Mouse (Mus musculus) liver, embryonic 13.5 days (tissue): Measurements from ENCODE around the gene Nfe2l1. TPM values are rescaled to one million over a fixed set of nuclear protein-coding genes. Genes with fewer than 3 reads are reported as not detected.
"Not testable (repeated sequence)": the region's sequence is repeated elsewhere in the genome, so short reads cannot be mapped to it uniquely, and the experiment has no call there.

Experiments
- ATAC-seq: fragments of 200-750 bp; cut with Nextera tagmentation; 2 replicates; pipeline ENCODE4 v1.8.0; 2017; ENCODE audit warnings: low read depth, mild to moderate bottlenecking, moderate number of reproducible peaks, moderate library complexity
- DNase-seq: peaks from one replicate; pipeline ENCODE4 v3.0.0; 2022
- H3K27ac ChIP-seq: fragments of 300-500 bp; sonication (generic); 2 replicates; pipeline ENCODE4 v1.5.1; 2015; ENCODE audit warnings: moderate library complexity, mild to moderate bottlenecking, inconsistent platforms
- H3K27me3 ChIP-seq: fragments of 300-500 bp; sonication (generic); 2 replicates; pipeline ENCODE4 v1.6.1; 2015; ENCODE audit warnings: mild to moderate bottlenecking, inconsistent platforms
- H3K36me3 ChIP-seq: fragments of 300-500 bp; sonication (generic); 2 replicates; pipeline ENCODE4 v1.6.1; 2015; ENCODE audit warnings: mild to moderate bottlenecking, inconsistent platforms
- H3K4me1 ChIP-seq: fragments of 300-500 bp; sonication (generic); replicated peaks from 2 replicates; pipeline ENCODE4 v1.6.1; 2015; ENCODE audit warnings: inconsistent platforms
- H3K4me2 ChIP-seq: fragments of 300-500 bp; sonication (generic); 2 replicates; pipeline ENCODE4 v1.6.1; 2015; ENCODE audit warnings: inconsistent platforms, mild to moderate bottlenecking, moderate library complexity
- H3K4me3 ChIP-seq: fragments of 300-500 bp; sonication (generic); replicated peaks from 2 replicates; pipeline ENCODE4 v1.5.1; 2015; ENCODE audit warnings: mild to moderate bottlenecking, inconsistent platforms
- H3K9ac ChIP-seq: fragments of 300-500 bp; sonication (generic); 2 replicates; pipeline ENCODE4 v1.6.1; 2015; ENCODE audit warnings: mild to moderate bottlenecking, inconsistent platforms
- H3K9me3 ChIP-seq: fragments of 300-500 bp; sonication (generic); replicated peaks from 2 replicates; pipeline ENCODE4 v1.6.1; 2016; ENCODE audit warnings: inconsistent platforms
- WGBS: fragments of 180-500 bp; shearing (Covaris S2); methylation state at CpG from one replicate; pipeline ENCODE4 v1.1.7; 2015; ENCODE audit not compliant: insufficient replicate concordance; 5-methylcytosine and 5-hydroxymethylcytosine counted together
- polyA plus RNA-seq: library from polyadenylated mRNA; unstranded; fragments of >200 nt; fragmentation: Nextera tagmentation; extraction: Ambion mirVana; gene quantifications from 2 replicates; pipeline ENCODE4 v1.2.1, GENCODE M21; 2015

The Nfe2l1 gene
- polyA plus RNA-seq, 1 experiment from 2014 or later: 19.2 TPM

DNA sequence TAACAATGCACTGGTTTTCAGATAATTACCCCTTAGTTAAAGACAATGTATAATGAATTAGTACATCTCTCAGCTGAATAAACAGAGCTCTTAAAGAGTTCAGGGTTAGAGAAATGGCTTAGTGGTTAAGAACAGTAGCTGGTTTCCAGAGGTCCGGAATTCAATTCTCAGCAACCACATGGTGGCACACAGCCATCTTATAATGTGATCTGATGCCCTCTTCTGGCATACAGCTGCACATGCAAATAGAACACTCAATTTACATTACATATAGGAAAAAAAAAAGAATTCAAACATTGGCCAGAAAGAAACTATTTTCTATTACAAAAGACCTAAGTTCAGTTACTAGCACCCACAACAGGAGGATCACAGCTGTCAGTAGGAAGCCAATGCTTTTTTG is 33.2 kb downstream of the Nfe2l1 start:
- H3K4me1 ChIP-seq: peaks cover 44% of the 10 kb centered on the region
- no peak overlapping the region for H3K4me3 ChIP-seq
- no peak overlapping the region for H3K9ac ChIP-seq
- 63% methylated on average over 1 of the region's 1 CpGs for WGBS
- no peak overlapping the region for H3K27ac ChIP-seq
- H3K36me3 ChIP-seq: peaks cover 64% of the 10 kb centered on the region
- DNase-seq (no peak), ATAC-seq (no peak)
- H3K27me3 ChIP-seq: no peaks in the 10 kb centered on the region
- H3K4me2 ChIP-seq: no peak overlapping the region
- no peaks in the 10 kb centered on the region for H3K9me3 ChIP-seq

DNA sequence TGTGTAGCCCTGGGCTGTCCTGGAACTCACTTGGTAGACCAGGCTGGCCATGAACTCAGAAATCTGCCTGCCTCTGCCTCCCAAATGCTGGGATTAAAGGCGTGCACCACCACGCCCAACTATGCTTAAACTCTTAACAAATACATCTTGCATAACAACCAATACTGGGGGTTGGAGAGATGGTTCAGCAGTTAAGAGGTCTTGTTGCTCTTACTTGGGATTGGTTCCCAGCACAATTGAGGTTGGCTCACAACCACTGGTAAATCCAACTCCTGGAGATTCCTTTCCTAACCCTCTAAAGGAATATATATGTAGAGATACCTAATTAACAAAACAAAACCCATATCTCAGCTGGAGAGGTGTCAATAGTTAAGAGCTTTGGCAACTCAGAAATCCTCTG is 33.7 kb downstream of the Nfe2l1 start:
- Histone ChIP-seq H3K4me2 (no peak overlapping the region), H3K36me3 (peaks cover 61% of the 10 kb centered on the region), H3K27me3 (no peaks in the 10 kb centered on the region), H3K4me1 (peaks cover 48% of the 10 kb centered on the region), H3K27ac (no peak overlapping the region), H3K4me3 (no peak overlapping the region), H3K9ac (no peak overlapping the region), H3K9me3 (no peaks in the 10 kb centered on the region)
- ATAC-seq (no peak), DNase-seq (no peak)
- 93% methylated on average over 2 of the region's 2 CpGs for whole genome bisulfite sequencing

DNA sequence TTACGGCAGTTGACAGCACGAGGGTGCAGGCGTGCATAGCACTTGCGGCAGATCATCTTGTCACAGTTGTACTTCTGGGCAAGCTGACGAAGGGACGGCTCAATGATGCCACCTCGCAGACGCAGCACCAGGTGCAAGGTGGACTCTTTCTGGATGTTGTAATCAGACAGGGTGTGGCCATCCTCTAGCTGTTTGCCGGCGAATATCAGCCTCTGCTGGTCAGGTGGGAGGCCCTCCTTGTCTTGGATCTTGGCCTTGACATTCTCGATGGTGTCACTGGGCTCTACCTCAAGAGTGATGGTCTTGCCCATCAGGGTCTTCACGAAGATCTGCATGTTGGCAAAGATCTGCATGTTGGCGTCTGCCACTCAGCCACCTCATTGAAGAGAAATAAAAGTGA is 34.3 kb downstream of the Nfe2l1 start:
- ATAC-seq: no peak
- Histone ChIP-seq H3K27me3 (no peaks in the 10 kb centered on the region), H3K4me1 (peaks cover 54% of the 10 kb centered on the region), H3K36me3 (peaks cover 55% of the 10 kb centered on the region), H3K4me3 (no peak overlapping the region), H3K9ac (no peak overlapping the region), H3K4me2 (no peak overlapping the region), H3K27ac (no peak overlapping the region), H3K9me3 (no peaks in the 10 kb centered on the region)
- 76% methylated on average over 13 of the region's 13 CpGs for WGBS
- DNase-seq: no peak

DNA sequence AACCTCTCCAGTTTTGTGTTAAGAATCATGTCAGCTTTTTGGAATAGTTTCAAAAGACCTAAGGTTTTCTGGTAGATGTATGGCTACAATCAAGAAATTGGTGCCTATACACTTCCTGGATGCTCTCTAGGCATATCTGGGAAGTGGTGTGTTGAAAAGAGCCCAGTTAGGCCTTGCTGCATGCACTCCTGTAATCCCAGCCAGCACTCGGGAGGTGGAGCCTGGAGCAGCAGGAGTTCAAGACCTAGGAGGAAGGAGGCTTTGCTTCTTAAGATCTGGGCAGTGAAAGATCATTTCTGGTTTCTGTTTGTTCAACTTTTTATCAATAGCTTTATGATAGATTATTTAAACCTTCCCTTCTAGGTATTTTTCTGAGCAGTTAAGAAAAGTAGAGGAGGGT is 39.1 kb downstream of the Nfe2l1 start:
- Histone ChIP-seq H3K36me3 (peaks cover 19% of the 10 kb centered on the region), H3K27me3 (no peaks in the 10 kb centered on the region), H3K27ac (no peak overlapping the region), H3K9ac (peak overlapping the region; percentile 93), H3K4me3 (peak overlapping the region; percentile 93), H3K4me1 (peaks cover 57% of the 10 kb centered on the region), H3K4me2 (peak overlapping the region; percentile 88), H3K9me3 (no peaks in the 10 kb centered on the region)
- 25% methylated on average over 1 of the region's 1 CpGs for WGBS
- no peak for ATAC-seq
- no peak for DNase-seq

DNA sequence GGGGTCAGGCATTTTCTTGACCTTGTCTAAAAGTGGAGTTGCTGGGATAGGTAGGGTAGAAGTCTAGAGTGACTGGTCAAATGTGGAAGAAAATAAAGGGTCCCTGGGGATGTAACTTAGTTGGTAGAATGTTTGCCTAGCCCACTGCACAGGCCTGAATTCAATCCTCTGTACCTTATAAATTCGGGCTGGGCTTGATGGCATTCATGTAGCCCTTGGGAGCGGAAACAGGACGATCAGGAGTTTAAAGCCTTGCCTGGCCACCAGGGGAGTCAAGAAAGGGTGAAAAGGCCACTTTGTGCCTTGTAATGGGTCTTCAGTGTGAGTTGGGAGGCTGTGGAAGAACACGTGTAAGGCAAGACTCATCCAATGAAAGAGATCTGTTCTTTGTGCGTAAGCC is 39.8 kb downstream of the Nfe2l1 start:
- H3K4me1 ChIP-seq: peaks cover 51% of the 10 kb centered on the region
- H3K4me3 ChIP-seq: peak overlapping the region; percentile 93
- 11% methylated on average over 5 of the region's 5 CpGs for WGBS
- no peaks in the 10 kb centered on the region for H3K27me3 ChIP-seq
- no peak for ATAC-seq
- peak; percentile 7 for DNase-seq
- H3K36me3 ChIP-seq: peaks cover 14% of the 10 kb centered on the region
- H3K4me2 ChIP-seq: peak overlapping the region; percentile 88
- H3K9me3 ChIP-seq: no peaks in the 10 kb centered on the region
- peak overlapping the region; percentile 93 for H3K27ac ChIP-seq
- H3K9ac ChIP-seq: peak overlapping the region; percentile 93

DNA sequence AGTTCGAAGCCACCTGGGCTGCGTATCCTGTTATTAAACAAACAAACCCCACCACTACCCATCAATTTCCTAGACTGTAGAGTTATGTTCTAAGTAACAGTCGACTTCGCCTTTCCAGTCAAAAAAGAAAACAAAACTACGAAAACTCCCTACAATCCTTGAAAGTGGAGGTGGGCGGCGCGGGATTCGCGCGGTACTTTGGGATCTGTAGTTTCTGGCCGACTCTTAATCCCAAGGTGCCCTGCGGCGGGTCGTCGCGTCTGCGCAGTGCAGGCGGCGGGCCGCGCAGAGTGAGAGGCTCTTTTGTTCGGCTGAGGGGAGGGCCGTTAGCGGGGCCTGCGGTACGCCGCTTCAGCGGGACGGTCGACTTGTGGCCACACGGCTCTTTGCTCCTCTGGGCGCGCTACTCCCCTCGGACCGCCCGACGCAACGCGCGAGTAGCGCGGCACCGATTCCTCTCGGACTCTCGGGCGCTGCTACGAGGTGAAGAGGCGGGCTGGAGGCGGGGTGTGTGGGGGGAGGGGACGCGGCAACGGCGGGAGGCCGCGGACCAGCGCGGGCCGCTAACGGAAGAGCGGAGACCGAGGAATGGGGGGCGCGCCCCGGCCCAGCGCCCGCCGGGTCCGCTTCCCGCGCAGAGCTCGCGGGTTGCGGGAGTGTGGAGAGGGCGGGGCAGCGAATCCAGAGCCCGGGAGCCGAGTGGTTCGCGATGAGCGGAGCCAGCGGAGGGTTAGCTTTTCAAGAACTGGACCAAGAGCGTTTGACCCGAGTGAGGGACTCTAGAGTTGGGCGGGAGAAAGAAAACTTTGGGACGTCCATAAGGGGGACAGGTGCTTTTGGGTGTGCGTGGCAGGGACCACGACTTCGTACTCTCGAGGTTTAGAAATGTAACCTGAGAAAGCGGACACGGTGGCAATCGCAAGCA is 40.6 kb downstream of the Nfe2l1 start, which contains the start of gene Cbx1:
Cbx1 (plus strand) TSS at position 257 of the 925 bp plus-strand sequence.
- ATAC-seq (peak; percentile 97), DNase-seq (peak; percentile 85)
- Histone ChIP-seq H3K4me1 (peaks cover 45% of the 10 kb centered on the region), H3K36me3 (peaks cover 14% of the 10 kb centered on the region), H3K9ac (peak within 1 kb of the TSS; percentile 93), H3K4me2 (peak within 1 kb of the TSS; percentile 88), H3K4me3 (peak within 1 kb of the TSS; percentile 93), H3K27me3 (no peaks in the 10 kb centered on the region), H3K9me3 (no peaks in the 10 kb centered on the region), H3K27ac (peak within 1 kb of the TSS; percentile 93)
- WGBS: under 1% methylated on average over 92 of the region's 93 CpGs

DNA sequence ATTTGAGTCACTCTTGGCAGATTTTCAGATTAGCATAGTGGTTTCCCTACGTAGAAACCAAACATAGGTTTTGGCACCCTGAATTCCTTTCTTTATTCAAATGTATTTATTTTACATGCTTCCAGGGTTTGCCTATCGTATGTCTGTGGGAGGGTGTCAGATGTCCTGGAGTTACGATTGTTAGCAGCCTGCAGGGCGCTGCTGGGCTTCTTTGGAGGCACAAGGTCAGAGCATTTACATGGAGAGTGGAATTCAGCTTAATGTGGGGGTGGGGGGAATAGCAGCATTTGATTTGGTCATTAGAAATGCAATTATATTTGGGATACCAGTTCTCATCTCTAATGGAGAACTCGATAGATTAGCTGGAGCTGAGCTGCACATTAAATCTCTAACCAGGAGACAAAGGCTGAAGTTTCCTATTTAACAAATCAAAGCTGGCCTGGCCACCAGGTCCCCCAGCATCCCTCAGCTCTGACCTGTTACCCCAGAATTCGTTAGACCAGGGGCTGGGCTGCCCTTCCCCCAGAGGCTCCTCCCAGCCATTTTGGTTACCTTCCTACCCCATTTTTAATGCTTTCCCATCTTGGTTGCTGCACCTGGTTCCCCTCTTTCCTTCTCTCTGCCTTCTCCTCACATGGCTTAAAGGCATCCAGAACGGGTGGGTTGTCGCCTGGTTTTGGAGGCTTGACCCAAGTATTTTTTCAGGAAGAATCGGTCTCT is 42.9 kb downstream of the Nfe2l1 start:
- H3K4me1 ChIP-seq: peaks cover 26% of the 10 kb centered on the region

DNA sequence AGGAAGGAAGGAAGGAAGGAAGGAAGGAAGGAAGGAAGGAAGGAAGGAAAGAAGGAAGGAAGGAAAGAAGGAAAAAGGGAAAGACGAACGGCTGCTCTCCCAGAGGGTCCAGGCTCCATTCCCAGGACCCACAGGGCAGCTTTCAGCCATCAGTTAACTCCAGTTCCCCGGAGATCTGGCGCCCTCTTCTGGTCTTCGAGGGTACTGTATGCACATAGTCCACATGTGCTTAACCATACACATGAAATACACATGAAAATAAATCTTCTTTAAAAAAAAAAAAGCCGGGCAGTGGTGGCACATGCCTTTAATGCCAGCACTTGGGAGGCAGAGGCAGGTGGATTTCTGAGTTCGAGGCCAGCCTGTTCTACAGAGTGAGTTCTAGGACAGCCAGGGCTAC is 44.9 kb downstream of the Nfe2l1 start:
- H3K9me3 ChIP-seq, H3K27ac ChIP-seq, H3K36me3 ChIP-seq, H3K4me1 ChIP-seq, H3K4me3 ChIP-seq, H3K27me3 ChIP-seq, H3K9ac ChIP-seq, H3K4me2 ChIP-seq, ATAC-seq: not testable (repeated sequence)
- DNase-seq: peak; percentile 69
- 15% methylated on average over 7 of the region's 7 CpGs for WGBS

More for the DNA sequence above, 42.9 kb downstream of the Nfe2l1 start:
- DNase-seq (no peak), ATAC-seq (no peak)
- no peak overlapping the region for H3K4me3 ChIP-seq
- no peaks in the 10 kb centered on the region for H3K27me3 ChIP-seq
- 60% methylated on average over 9 of the region's 9 CpGs for WGBS
- H3K9ac ChIP-seq: no peak overlapping the region
- H3K36me3 ChIP-seq: peaks cover 5% of the 10 kb centered on the region
- H3K27ac ChIP-seq: no peak overlapping the region
- H3K4me2 ChIP-seq: no peak overlapping the region
- no peaks in the 10 kb centered on the region for H3K9me3 ChIP-seq

DNA sequence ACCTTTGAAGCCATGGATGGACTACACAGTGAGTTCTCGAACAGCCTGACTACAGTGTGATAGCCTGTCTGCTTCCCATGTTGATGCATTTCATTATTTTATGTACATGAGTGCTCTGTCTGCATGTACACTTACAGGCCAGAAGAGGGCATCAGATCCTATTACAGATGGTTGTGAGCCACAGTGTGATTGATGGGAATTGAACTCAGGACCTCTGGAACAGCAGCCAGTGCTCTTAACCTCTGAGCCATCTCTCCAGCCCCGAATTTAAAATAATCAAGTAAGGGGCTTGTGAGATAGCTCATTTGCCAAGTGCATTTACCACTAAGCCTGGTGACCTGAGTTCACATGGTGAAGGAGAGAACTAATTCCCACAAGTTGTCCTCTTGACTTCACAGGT is 48.3 kb downstream of the Nfe2l1 start:
- ATAC-seq (no peak), DNase-seq (no peak)
- Histone ChIP-seq H3K27me3 (no peaks in the 10 kb centered on the region), H3K9ac (no peak overlapping the region), H3K4me3 (no peak overlapping the region), H3K27ac (no peak overlapping the region), H3K9me3 (no peaks in the 10 kb centered on the region), H3K36me3 (no peaks in the 10 kb centered on the region), H3K4me2 (no peak overlapping the region), H3K4me1 (peaks cover 15% of the 10 kb centered on the region)
- whole genome bisulfite sequencing: 48% methylated on average over 2 of the region's 2 CpGs

DNA sequence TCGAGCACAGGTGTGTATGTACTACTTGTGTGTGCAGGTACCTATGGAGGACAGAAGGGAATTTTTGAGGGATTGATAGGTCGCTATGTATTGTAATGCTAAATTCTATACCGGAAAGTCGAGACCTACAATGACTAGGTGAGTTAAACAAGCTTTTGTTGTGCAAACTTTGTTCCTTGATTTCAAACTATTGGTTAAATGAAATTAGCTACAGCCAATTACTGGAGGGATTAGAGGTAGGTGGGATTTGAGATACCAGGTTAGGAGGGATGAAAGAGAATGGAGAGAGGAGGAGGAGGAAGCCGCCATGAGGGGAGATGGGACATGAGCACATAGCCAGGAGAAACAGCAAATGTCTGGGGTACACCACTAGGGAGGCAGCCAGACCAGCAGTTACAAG is 49.5 kb downstream of the Nfe2l1 start:
- H3K4me3 ChIP-seq: no peak overlapping the region
- H3K27ac ChIP-seq: no peak overlapping the region
- peaks cover 27% of the 10 kb centered on the region for H3K4me1 ChIP-seq
- H3K9me3 ChIP-seq: no peaks in the 10 kb centered on the region
- DNase-seq: no peak
- ATAC-seq: no peak
- no peak overlapping the region for H3K4me2 ChIP-seq
- no peak overlapping the region for H3K9ac ChIP-seq
- H3K36me3 ChIP-seq: no peaks in the 10 kb centered on the region
- 76% methylated on average over 5 of the region's 5 CpGs for WGBS
- H3K27me3 ChIP-seq: no peaks in the 10 kb centered on the region

DNA sequence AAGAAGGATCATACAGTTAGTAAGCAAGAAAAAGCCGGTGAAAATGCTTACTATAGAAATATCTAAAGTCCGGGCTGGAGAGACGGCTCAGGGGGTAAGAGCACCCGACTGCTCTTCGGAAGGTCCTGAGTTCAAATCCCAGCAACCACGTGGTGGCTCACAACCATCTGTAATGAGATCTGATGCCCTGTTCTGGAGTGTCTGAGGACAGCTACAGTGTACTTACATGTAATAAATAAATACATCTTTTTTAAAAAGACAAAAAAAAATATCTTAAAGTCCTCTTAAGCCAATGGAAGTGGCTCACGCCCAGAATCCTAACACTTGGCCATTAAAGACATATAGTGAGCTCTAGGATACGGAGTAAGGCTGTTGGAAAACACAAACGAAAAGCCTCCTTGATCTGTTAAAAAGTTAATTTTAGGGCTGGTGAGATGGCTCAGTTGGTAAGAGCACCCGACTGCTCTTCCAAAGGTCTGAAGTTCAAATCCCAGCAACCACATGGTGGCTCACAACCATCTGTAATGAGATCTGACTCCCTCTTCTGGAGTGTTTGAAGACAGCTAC is 51.6 kb downstream of the Nfe2l1 start:
- not testable (repeated sequence) for H3K36me3 ChIP-seq, H3K9me3 ChIP-seq, DNase-seq, H3K27me3 ChIP-seq, ATAC-seq
- WGBS: 58% methylated on average over 10 of the region's 10 CpGs
- Histone ChIP-seq H3K4me2 (peak overlapping the region; percentile 89), H3K4me3 (peak overlapping the region; percentile 83), H3K9ac (peak overlapping the region; percentile 86), H3K4me1 (peaks cover 31% of the 10 kb centered on the region), H3K27ac (peak overlapping the region; percentile 84)
